Mouse (Mus musculus): Measurements from ENCODE around the gene Eda. TPM values are rescaled to one million over a fixed set of nuclear protein-coding genes. Genes with fewer than 3 reads are reported as not detected.

Gene Eda
- total RNA-seq (2021), result 1 to 10 TPM; 7.2 to 9.9 TPM
- long read RNA-seq, partial matches to known transcripts, result 2 of 3 reads
- long read RNA-seq, other reads (novel, unspliced or antisense), result 1 of 3 reads

GRCm38 (mm10) chrX:99975250-99975984 lies at the start of gene Eda:
Gene Eda, plus strand, starts transcription at chrX:99975606.
- DNase-seq (ENCODE audit: low spot score in 2 of 2), result peak; percentile 70 to 86

- no peak for DNase-seq (ENCODE audit: low spot score in 2 of 2)
Measured at GRCm38 (mm10) chrX:99961002-99961401, 14.4 kb upstream of the Eda start.

- no peak for DNase-seq (ENCODE audit: low spot score in 2 of 2)
Measured at GRCm38 (mm10) chrX:99970111-99970510, 5.3 kb upstream of the Eda start.

GRCm38 (mm10) chrX:99974381-99974780 lies 1.0 kb upstream of the Eda start:
- DNase-seq (ENCODE audit: low spot score in 2 of 2), result no peak

- DNase-seq (ENCODE audit: low spot score in 2 of 2), result peak in 1 of 2 experiments; percentile 2
Measured at GRCm38 (mm10) chrX:99974803-99975202, 603 bp upstream of the Eda start.

- peak; percentile 3 to 17 for DNase-seq (ENCODE audit: low spot score in 2 of 2)
Measured at GRCm38 (mm10) chrX:99975985-99976924, 849 bp downstream of the Eda start.

- no peak for DNase-seq (ENCODE audit: low spot score in 2 of 2)
Measured at GRCm38 (mm10) chrX:99978354-99978753, 2.9 kb downstream of the Eda start.

GRCm38 (mm10) chrX:99993434-99993833 lies 18.0 kb downstream of the Eda start:
- DNase-seq (ENCODE audit: low spot score in 2 of 2), result no peak

- no peak for DNase-seq (ENCODE audit: low spot score in 2 of 2)
Measured at GRCm38 (mm10) chrX:99999342-99999741, 23.9 kb downstream of the Eda start.

- no peak for DNase-seq (ENCODE audit: low spot score in 2 of 2)
Measured at GRCm38 (mm10) chrX:100118362-100118761, 143.0 kb downstream of the Eda start.

GRCm38 (mm10) chrX:100195286-100195685 lies 219.9 kb downstream of the Eda start:
- no peak for DNase-seq (ENCODE audit: low spot score in 2 of 2)

- no peak for DNase-seq (ENCODE audit: low spot score in 2 of 2)
Measured at GRCm38 (mm10) chrX:100313652-100314051, 338.2 kb downstream of the Eda start.

GRCm38 (mm10) chrX:100314172-100314902 lies 338.9 kb downstream of the Eda start:
- no peak for DNase-seq (ENCODE audit: low spot score in 2 of 2)

- no peak for DNase-seq (ENCODE audit: low spot score in 2 of 2)
Measured at GRCm38 (mm10) chrX:100340687-100341086, 365.3 kb downstream of the Eda start.

- no peak for DNase-seq (ENCODE audit: low spot score in 2 of 2)
Measured at GRCm38 (mm10) chrX:100344433-100344832, 369.0 kb downstream of the Eda start.

- no peak for DNase-seq (ENCODE audit: low spot score in 2 of 2)
Measured at GRCm38 (mm10) chrX:100356974-100357373, 381.6 kb downstream of the Eda start.

GRCm38 (mm10) chrX:100389887-100390286 lies 414.5 kb downstream of the Eda start:
- no peak for DNase-seq (ENCODE audit: low spot score in 2 of 2)

GRCm38 (mm10) chrX:100392304-100392703 lies 416.9 kb downstream of the Eda start:
- peak; percentile 39 to 56 for DNase-seq (ENCODE audit: low spot score in 2 of 2)

GRCm38 (mm10) chrX:100394223-100394861 lies 418.9 kb downstream of the Eda start:
- no peak for DNase-seq (ENCODE audit: low spot score in 2 of 2)

- DNase-seq (ENCODE audit: low spot score in 2 of 2), result no peak
Measured at GRCm38 (mm10) chrX:100395026-100395425, 419.6 kb downstream of the Eda start.

GRCm38 (mm10) chrX:100400900-100401299 lies 425.5 kb downstream of the Eda start:
- DNase-seq (ENCODE audit: low spot score in 2 of 2), result no peak

Measured in layer of hippocampus, postnatal 10 days (tissue).